Mouse (Mus musculus) liver, postnatal 0 days (tissue): ENCODE results near the gene Zfp36l2. TPM values are rescaled to one million over a fixed set of nuclear protein-coding genes. Genes with fewer than 3 reads are reported as not detected.

ENCODE experiments used
- ATAC-seq: fragments of 200-750 bp; cut with Nextera tagmentation; 2 replicates; pipeline ENCODE4 v1.8.0; 2017; ENCODE audit warnings: mild to moderate bottlenecking, moderate library complexity
- DNase-seq: peaks from one replicate; pipeline ENCODE4 v3.0.0-alpha.2; 2016
- H3K27ac ChIP-seq: fragments of 300-500 bp; sonication (generic); 2 replicates; pipeline ENCODE4 v1.5.1; 2014; ENCODE audit warnings: antibody characterized with exemption, moderate library complexity, mild to moderate bottlenecking, low read depth
- H3K27me3 ChIP-seq: fragments of 300-500 bp; sonication (generic); 2 replicates; pipeline ENCODE4 v1.6.1; 2014; ENCODE audit warnings: low read length, control low read depth, mixed read lengths; ENCODE audit not compliant: insufficient read depth
- H3K36me3 ChIP-seq: fragments of 300-500 bp; sonication (generic); replicated peaks from 2 replicates; pipeline ENCODE4 v1.6.1; 2014; ENCODE audit warnings: mild to moderate bottlenecking, control low read depth, low read length, moderate library complexity, mixed read lengths; ENCODE audit not compliant: insufficient read depth
- H3K4me1 ChIP-seq: fragments of 300-500 bp; sonication (generic); 2 replicates; pipeline ENCODE4 v1.6.1; 2014; ENCODE audit warnings: antibody characterized with exemption, mild to moderate bottlenecking, control low read depth; ENCODE audit not compliant: insufficient read depth
- H3K4me2 ChIP-seq: fragments of 300-500 bp; sonication (generic); 2 replicates; pipeline ENCODE4 v1.6.1; 2014; ENCODE audit warnings: low read depth, mild to moderate bottlenecking, low read length, moderate library complexity, mixed read lengths
- H3K4me3 ChIP-seq: fragments of 300-500 bp; sonication (generic); 2 replicates; pipeline ENCODE4 v1.5.1; 2014; ENCODE audit warnings: low read depth, low read length
- H3K9ac ChIP-seq: fragments of 300-500 bp; sonication (generic); replicated peaks from 2 replicates; pipeline ENCODE4 v1.6.1; 2014; ENCODE audit warnings: mild to moderate bottlenecking, moderate library complexity
- H3K9me3 ChIP-seq: fragments of 300-500 bp; sonication (generic); 2 replicates; pipeline ENCODE4 v1.6.1; 2016; ENCODE audit warnings: mild to moderate bottlenecking, control low read depth, low read length, mixed read lengths
- CTCF ChIP-seq: sonication (generic); IDR thresholded peaks from 2 replicates; pipeline ENCODE4 v1.5.1; 2016; ENCODE audit warnings: antibody characterized with exemption, low read depth
- EP300 ChIP-seq: IDR thresholded peaks from 2 replicates; pipeline ENCODE4 v1.6.1; 2016; ENCODE audit warnings: antibody characterized with exemption, low read depth, mild to moderate bottlenecking
- WGBS: fragments of 180-500 bp; shearing (Covaris S2); extraction: QIAGEN DNeasy Blood & Tissue Kit; methylation state at CpG from one replicate; pipeline ENCODE4 v1.1.7; 2014; ENCODE audit not compliant: insufficient replicate concordance; 5-methylcytosine and 5-hydroxymethylcytosine counted together
- polyA plus RNA-seq: library from polyadenylated mRNA; unstranded; fragments of >200 nt; fragmentation: Nextera tagmentation; extraction: Ambion mirVana; gene quantifications from 2 replicates; pipeline ENCODE4 v1.2.1, GENCODE M21; 2015

Gene Zfp36l2
- polyA plus RNA-seq, 1 experiment from 2014 or later: 7.6 TPM

GRCm38 (mm10) chr17:84215264-84215960 is 27.7 kb upstream of the Zfp36l2 start:
- H3K9me3 ChIP-seq: no peaks in the 10 kb centered on the region
- TF ChIP-seq EP300 (0 out of 2 replicates have a peak, but pooled peaks have one; percentile 32), CTCF (no peak)
- no peak overlapping the region for H3K4me2 ChIP-seq
- ATAC-seq (peak; percentile 57), DNase-seq (no peak)
- no peak overlapping the region for H3K4me3 ChIP-seq
- no peak overlapping the region for H3K9ac ChIP-seq
- H3K27me3 ChIP-seq: no peaks in the 10 kb centered on the region
- H3K36me3 ChIP-seq: peaks cover 8% of the 10 kb centered on the region
- 66% methylated on average over 6 of the region's 6 CpGs for WGBS
- peak overlapping the region; percentile 78 for H3K27ac ChIP-seq
- peaks cover 16% of the 10 kb centered on the region for H3K4me1 ChIP-seq

- ATAC-seq: no peak
- 69% methylated on average over 3 of the region's 3 CpGs for WGBS
- no peak for DNase-seq
These were observed 25.7 kb upstream of the Zfp36l2 start for GRCm38 (mm10) chr17:84213464-84213863.

GRCm38 (mm10) chr17:84207611-84208010 is 19.9 kb upstream of the Zfp36l2 start:
- no peak for ATAC-seq
- no peak for TF ChIP-seq CTCF
- no peak for TF ChIP-seq EP300

More at GRCm38 (mm10) chr17:84213464-84213863, 25.7 kb upstream of the Zfp36l2 start:
- H3K4me2 ChIP-seq: no peak overlapping the region
- H3K4me3 ChIP-seq: no peak overlapping the region
- H3K27ac ChIP-seq: no peak overlapping the region
- no peaks in the 10 kb centered on the region; the same call in none of the 2 replicates for H3K36me3 ChIP-seq
- no peaks in the 10 kb centered on the region for H3K27me3 ChIP-seq
- TF ChIP-seq EP300: no peak
- TF ChIP-seq CTCF: no peak
- H3K9me3 ChIP-seq: no peaks in the 10 kb centered on the region
- H3K4me1 ChIP-seq: peaks cover 16% of the 10 kb centered on the region
- H3K9ac ChIP-seq: no peak overlapping the region

GRCm38 (mm10) chr17:84206239-84206638 is 18.5 kb upstream of the Zfp36l2 start:
- no peak for ATAC-seq
- Histone ChIP-seq H3K4me2 (no peak overlapping the region), H3K9ac (no peak overlapping the region), H3K4me3 (no peak overlapping the region), H3K9me3 (no peaks in the 10 kb centered on the region), H3K36me3 (peaks cover 2% of the 10 kb centered on the region), H3K27me3 (no peaks in the 10 kb centered on the region), H3K27ac (no peak overlapping the region), H3K4me1 (no peaks in the 10 kb centered on the region)
- WGBS: 81% methylated on average over 3 of the region's 3 CpGs
- TF ChIP-seq CTCF: no peak
- no peak for TF ChIP-seq EP300
- DNase-seq: no peak

More at GRCm38 (mm10) chr17:84207611-84208010, 19.9 kb upstream of the Zfp36l2 start:
- H3K4me3 ChIP-seq: no peak overlapping the region
- H3K27ac ChIP-seq: no peak overlapping the region
- peaks cover 2% of the 10 kb centered on the region for H3K36me3 ChIP-seq
- no peaks in the 10 kb centered on the region for H3K9me3 ChIP-seq
- no peak overlapping the region for H3K4me2 ChIP-seq
- H3K4me1 ChIP-seq: no peaks in the 10 kb centered on the region
- no peaks in the 10 kb centered on the region for H3K27me3 ChIP-seq
- no peak for DNase-seq
- H3K9ac ChIP-seq: no peak overlapping the region
- 85% methylated on average over 3 of the region's 3 CpGs for WGBS

GRCm38 (mm10) chr17:84204962-84205361 is 17.2 kb upstream of the Zfp36l2 start:
- TF ChIP-seq EP300 (no peak), CTCF (no peak)
- Histone ChIP-seq H3K36me3 (peaks cover 2% of the 10 kb centered on the region), H3K4me2 (no peak overlapping the region), H3K4me1 (0 out of 2 replicates have a peak, but pooled peaks cover 2% of the 10 kb centered on the region), H3K4me3 (no peak overlapping the region), H3K27me3 (no peaks in the 10 kb centered on the region), H3K9ac (no peak overlapping the region), H3K27ac (no peak overlapping the region), H3K9me3 (no peaks in the 10 kb centered on the region)
- no peak for ATAC-seq
- WGBS: 71% methylated on average over 5 of the region's 5 CpGs
- DNase-seq: no peak

- ATAC-seq (no peak), DNase-seq (no peak)
- no peak overlapping the region for H3K4me2 ChIP-seq
- H3K9ac ChIP-seq: no peak overlapping the region
- no peak overlapping the region for H3K4me3 ChIP-seq
- no peaks in the 10 kb centered on the region for H3K27me3 ChIP-seq
- no peak overlapping the region for H3K27ac ChIP-seq
- H3K4me1 ChIP-seq: 0 out of 2 replicates have a peak, but pooled peaks cover 2% of the 10 kb centered on the region
- H3K9me3 ChIP-seq: no peaks in the 10 kb centered on the region
- TF ChIP-seq EP300: no peak
- TF ChIP-seq CTCF: no peak
- H3K36me3 ChIP-seq: peaks cover 2% of the 10 kb centered on the region
- WGBS: 82% methylated on average over 7 of the region's 7 CpGs
These were observed 15.6 kb upstream of the Zfp36l2 start for GRCm38 (mm10) chr17:84203340-84203739.
